Mouse (Mus musculus): ENCODE results near the gene Rab3il1. TPM values are rescaled to one million over a fixed set of nuclear protein-coding genes. Genes with fewer than 3 reads are reported as not detected.

The Rab3il1 gene
- total and polyA plus RNA-seq, 2 experiments = 3.1 to 3.8 TPM

- no peak for TF ChIP-seq POLR2A (IDR thresholded peaks at IDR 0.05; ENCODE audit: extremely low read depth, insufficient read depth, low read length)
- TF ChIP-seq CTCF (IDR thresholded peaks at IDR 0.05; ENCODE audit: low read depth, low read length) = no peak
- WGBS = 63% methylated on average over 5 of the region's 5 CpGs
- H3K27ac ChIP-seq (replicated peaks; ENCODE audit: insufficient read depth, low read depth, low read length) = no peak overlapping the region
- no peak overlapping the region for H3K4me3 ChIP-seq (ENCODE audit: insufficient read depth, low read depth, low read length)
- H3K27me3 ChIP-seq (ENCODE audit: control insufficient read depth, insufficient read depth, low read length) = no peaks in the 10 kb centered on the region
- peaks cover 7% of the 10 kb centered on the region for H3K4me1 ChIP-seq (ENCODE audit: control insufficient read depth, insufficient read depth, low read length)
- no peak overlapping the region for H3K9ac ChIP-seq (ENCODE audit: low read depth, low read length)
- H3K79me2 ChIP-seq (ENCODE audit: control insufficient read depth, insufficient read depth, low read length) = no peaks in the 10 kb centered on the region
- DNase-seq (ENCODE audit: extremely low read depth, low read depth, low spot score) = no peak
- H3K36me3 ChIP-seq (ENCODE audit: control insufficient read depth, insufficient read depth, low read length) = no peaks in the 10 kb centered on the region
These were observed 32.9 kb downstream of the Rab3il1 start for GRCm38 (mm10) chr19:10034356-10034755.

DNA sequence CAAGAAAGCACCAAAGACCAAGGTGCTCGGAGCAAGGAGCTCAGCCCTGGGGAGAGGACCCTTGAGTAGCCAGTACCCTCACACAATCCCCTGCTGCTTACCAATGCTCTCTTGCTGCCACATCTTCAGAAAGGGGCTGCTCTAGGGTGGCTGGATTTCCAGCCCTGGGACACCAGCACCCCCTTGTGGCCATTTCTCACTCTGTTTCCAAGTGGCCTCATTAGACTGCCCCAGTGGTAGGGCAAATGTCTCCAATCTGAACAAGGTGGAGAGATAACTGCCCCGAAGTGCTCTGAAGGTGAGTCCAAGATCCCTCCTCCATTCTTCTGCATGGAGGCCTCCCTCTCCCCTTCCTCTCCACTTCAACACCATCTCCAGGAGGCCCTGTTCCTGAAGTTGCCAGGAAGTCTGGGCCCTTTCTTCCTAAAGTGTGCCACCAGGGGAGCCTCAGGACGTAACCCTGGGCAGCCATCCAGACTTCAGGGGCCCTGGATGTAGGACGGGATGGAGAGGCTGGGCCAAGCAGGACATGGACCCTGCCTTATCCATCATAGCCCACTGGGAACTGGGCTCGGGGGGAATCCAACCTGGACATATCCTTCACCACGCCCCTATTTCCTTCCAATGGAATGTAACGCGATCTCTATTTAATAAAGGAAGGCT is 33.4 kb downstream of the Rab3il1 start:
- Histone ChIP-seq H3K36me3 (ENCODE audit: control insufficient read depth, insufficient read depth, low read length) (no peaks in the 10 kb centered on the region), H3K79me2 (ENCODE audit: control insufficient read depth, insufficient read depth, low read length) (no peaks in the 10 kb centered on the region)
- no peak for TF ChIP-seq POLR2A (IDR thresholded peaks at IDR 0.05; ENCODE audit: extremely low read depth, insufficient read depth, low read length)
- peak; percentile 91 for TF ChIP-seq CTCF (IDR thresholded peaks at IDR 0.05; ENCODE audit: low read depth, low read length)

GRCm38 (mm10) chr19:10037534-10037933 is 36.1 kb downstream of the Rab3il1 start:
- no peaks in the 10 kb centered on the region for H3K36me3 ChIP-seq (ENCODE audit: control insufficient read depth, insufficient read depth, low read length)
- no peak overlapping the region for H3K27ac ChIP-seq (replicated peaks; ENCODE audit: insufficient read depth, low read depth, low read length)
- H3K79me2 ChIP-seq (ENCODE audit: control insufficient read depth, insufficient read depth, low read length) = no peaks in the 10 kb centered on the region
- H3K9ac ChIP-seq (ENCODE audit: low read depth, low read length) = no peak overlapping the region
- H3K4me1 ChIP-seq (ENCODE audit: control insufficient read depth, insufficient read depth, low read length) = peaks cover 7% of the 10 kb centered on the region
- no peaks in the 10 kb centered on the region for H3K27me3 ChIP-seq (ENCODE audit: control insufficient read depth, insufficient read depth, low read length)
- DNase-seq (ENCODE audit: extremely low read depth, low read depth, low spot score) = no peak
- TF ChIP-seq POLR2A (IDR thresholded peaks at IDR 0.05; ENCODE audit: extremely low read depth, insufficient read depth, low read length) (no peak), CTCF (IDR thresholded peaks at IDR 0.05; ENCODE audit: low read depth, low read length) (no peak)
- H3K4me3 ChIP-seq (ENCODE audit: insufficient read depth, low read depth, low read length) = no peak overlapping the region
- 56% methylated on average over 2 of the region's 2 CpGs for WGBS

More for the DNA sequence above, 33.4 kb downstream of the Rab3il1 start:
- H3K27ac ChIP-seq (replicated peaks; ENCODE audit: insufficient read depth, low read depth, low read length) = no peak overlapping the region
- H3K4me3 ChIP-seq (ENCODE audit: insufficient read depth, low read depth, low read length) = no peak overlapping the region
- 76% methylated on average over 8 of the region's 8 CpGs for WGBS
- no peak overlapping the region for H3K9ac ChIP-seq (ENCODE audit: low read depth, low read length)
- no peak for DNase-seq (ENCODE audit: extremely low read depth, low read depth, low spot score)
- H3K27me3 ChIP-seq (ENCODE audit: control insufficient read depth, insufficient read depth, low read length) = no peaks in the 10 kb centered on the region
- peaks cover 7% of the 10 kb centered on the region for H3K4me1 ChIP-seq (ENCODE audit: control insufficient read depth, insufficient read depth, low read length)

DNA sequence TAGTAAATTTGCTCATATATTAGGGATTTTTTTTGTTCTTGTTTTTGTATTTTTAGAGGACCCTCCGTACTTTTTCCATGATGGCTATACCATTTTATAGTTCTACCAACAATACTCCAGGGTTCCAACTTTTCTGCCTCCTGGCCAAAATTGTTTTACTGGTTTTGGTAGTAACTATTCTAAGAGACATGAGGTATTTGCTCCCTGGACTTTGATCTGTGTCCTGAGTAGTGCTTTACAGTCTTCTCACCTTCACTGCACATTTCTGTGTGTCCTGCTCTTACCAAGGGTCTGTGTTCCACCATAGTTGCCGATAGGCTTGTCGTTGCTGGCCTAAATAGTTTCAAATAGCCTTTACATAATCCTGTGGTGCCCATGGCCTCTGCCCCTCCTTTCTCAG is 36.9 kb downstream of the Rab3il1 start:
- H3K4me3 ChIP-seq (ENCODE audit: insufficient read depth, low read depth, low read length) = no peak overlapping the region
- peak; percentile 50 for DNase-seq (ENCODE audit: extremely low read depth, low read depth, low spot score)
- H3K27me3 ChIP-seq (ENCODE audit: control insufficient read depth, insufficient read depth, low read length) = no peaks in the 10 kb centered on the region
- no peak overlapping the region for H3K27ac ChIP-seq (replicated peaks; ENCODE audit: insufficient read depth, low read depth, low read length)
- WGBS = 44% methylated on average over 3 of the region's 3 CpGs
- H3K9ac ChIP-seq (ENCODE audit: low read depth, low read length) = no peak overlapping the region
- TF ChIP-seq CTCF (IDR thresholded peaks at IDR 0.05; ENCODE audit: low read depth, low read length) = no peak
- no peak for TF ChIP-seq POLR2A (IDR thresholded peaks at IDR 0.05; ENCODE audit: extremely low read depth, insufficient read depth, low read length)
- H3K79me2 ChIP-seq (ENCODE audit: control insufficient read depth, insufficient read depth, low read length) = no peaks in the 10 kb centered on the region
- H3K4me1 ChIP-seq (ENCODE audit: control insufficient read depth, insufficient read depth, low read length) = peaks cover 7% of the 10 kb centered on the region
- no peaks in the 10 kb centered on the region for H3K36me3 ChIP-seq (ENCODE audit: control insufficient read depth, insufficient read depth, low read length)

- WGBS = 7% methylated on average over 3 of the region's 3 CpGs
- 0 out of 2 replicates have a peak overlapping the region, but pooled peaks have one; percentile 25 for H3K27ac ChIP-seq (replicated peaks; ENCODE audit: insufficient read depth, low read depth, low read length)
- peaks cover 7% of the 10 kb centered on the region for H3K4me1 ChIP-seq (ENCODE audit: control insufficient read depth, insufficient read depth, low read length)
- H3K27me3 ChIP-seq (ENCODE audit: control insufficient read depth, insufficient read depth, low read length) = no peaks in the 10 kb centered on the region
- H3K9ac ChIP-seq (ENCODE audit: low read depth, low read length) = no peak overlapping the region
- H3K36me3 ChIP-seq (ENCODE audit: control insufficient read depth, insufficient read depth, low read length) = no peaks in the 10 kb centered on the region
- H3K79me2 ChIP-seq (ENCODE audit: control insufficient read depth, insufficient read depth, low read length) = no peaks in the 10 kb centered on the region
- TF ChIP-seq POLR2A (IDR thresholded peaks at IDR 0.05; ENCODE audit: extremely low read depth, insufficient read depth, low read length) = no peak
- no peak for TF ChIP-seq CTCF (IDR thresholded peaks at IDR 0.05; ENCODE audit: low read depth, low read length)
- DNase-seq (ENCODE audit: extremely low read depth, low read depth, low spot score) = peak; percentile 55
- no peak overlapping the region for H3K4me3 ChIP-seq (ENCODE audit: insufficient read depth, low read depth, low read length)
These were observed 37.4 kb downstream of the Rab3il1 start for GRCm38 (mm10) chr19:10038910-10039309.

DNA sequence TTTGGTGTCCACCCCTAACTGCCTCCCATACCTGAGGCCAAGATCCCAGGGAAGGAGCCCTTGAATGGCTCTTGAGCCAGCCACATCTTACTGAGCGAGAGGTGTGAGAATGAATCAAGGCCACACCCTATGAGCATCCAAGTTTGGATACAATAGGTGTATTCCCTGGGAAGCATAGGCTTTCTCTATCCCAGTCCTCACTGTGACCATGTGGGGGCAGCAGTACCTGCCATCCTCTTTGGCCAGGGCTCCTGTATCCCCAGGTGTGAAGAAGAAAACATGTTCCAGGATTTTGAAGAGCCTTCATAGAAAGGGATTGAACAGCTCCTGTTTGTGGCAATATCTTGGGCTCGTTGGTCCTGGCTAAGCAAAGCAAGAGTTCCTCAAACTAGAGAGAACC is 38.1 kb downstream of the Rab3il1 start:
- WGBS = 86% methylated on average over 2 of the region's 2 CpGs
- H3K9ac ChIP-seq (ENCODE audit: low read depth, low read length) = no peak overlapping the region
- H3K4me1 ChIP-seq (ENCODE audit: control insufficient read depth, insufficient read depth, low read length) = peaks cover 7% of the 10 kb centered on the region
- no peak for DNase-seq (ENCODE audit: extremely low read depth, low read depth, low spot score)
- H3K79me2 ChIP-seq (ENCODE audit: control insufficient read depth, insufficient read depth, low read length) = no peaks in the 10 kb centered on the region
- H3K36me3 ChIP-seq (ENCODE audit: control insufficient read depth, insufficient read depth, low read length) = no peaks in the 10 kb centered on the region
- H3K27me3 ChIP-seq (ENCODE audit: control insufficient read depth, insufficient read depth, low read length) = no peaks in the 10 kb centered on the region
- no peak overlapping the region for H3K4me3 ChIP-seq (ENCODE audit: insufficient read depth, low read depth, low read length)
- TF ChIP-seq CTCF (IDR thresholded peaks at IDR 0.05; ENCODE audit: low read depth, low read length) (peak; percentile 53; the same call in 1 of the 2 replicates), POLR2A (IDR thresholded peaks at IDR 0.05; ENCODE audit: extremely low read depth, insufficient read depth, low read length) (no peak)
- no peak overlapping the region for H3K27ac ChIP-seq (replicated peaks; ENCODE audit: insufficient read depth, low read depth, low read length)
